Mouse (Mus musculus) embryo, embryonic 10 days (tissue): ENCODE measurements around the gene Dync2h1.
"Not testable (repeated sequence)": the region's sequence is repeated elsewhere in the genome, so short reads cannot be mapped to it uniquely, and the experiment has no call there.

Source experiments
- DNase-seq: peaks from one replicate; pipeline ENCODE4 v3.0.0-alpha.2; 2015; ENCODE audit warnings: low spot score

The Dync2h1 gene

DNA sequence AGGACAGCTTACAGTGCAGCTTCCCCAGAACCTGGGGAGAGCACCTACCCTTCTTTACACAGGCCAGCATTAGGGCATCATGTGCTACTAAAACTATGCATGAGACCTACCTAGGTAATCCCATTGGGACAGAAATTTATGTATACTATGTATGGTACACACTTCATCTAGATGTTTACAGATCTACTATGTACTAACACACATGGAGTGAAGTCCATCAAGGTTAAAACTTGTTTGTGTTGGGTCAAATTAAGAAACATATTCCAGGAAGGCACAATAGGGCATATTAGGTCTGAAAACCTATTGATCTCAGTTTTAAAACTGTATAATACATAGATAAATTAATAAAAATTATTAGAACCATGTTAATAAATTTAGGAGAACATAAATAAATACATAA lies 168.6 kb downstream of the Dync2h1 start:
- no peak for DNase-seq

DNA sequence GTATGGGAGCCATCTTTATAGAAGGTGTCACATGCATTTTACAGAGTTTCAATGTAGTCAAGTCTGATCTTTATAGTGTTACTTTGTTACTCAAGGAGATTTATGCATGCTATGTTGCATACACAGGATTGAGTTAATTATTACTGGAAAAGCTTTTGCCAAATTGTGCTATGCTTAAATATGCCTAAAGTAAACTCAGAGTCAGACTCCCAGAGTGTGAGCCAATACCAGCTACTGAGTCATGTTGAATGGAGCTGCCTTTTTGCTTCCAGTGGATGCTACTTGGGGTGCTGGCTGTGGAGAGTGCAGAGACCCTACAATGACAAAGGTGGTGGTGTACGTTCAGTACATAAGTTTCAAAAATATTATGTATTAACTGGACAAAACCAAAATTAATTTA lies 169.5 kb downstream of the Dync2h1 start:
- DNase-seq: no peak

- DNase-seq: no peak
These were observed 174.5 kb downstream of the Dync2h1 start for GRCm38 (mm10) chr9:7009785-7010184.

- no peak for DNase-seq
These were observed 189.4 kb downstream of the Dync2h1 start for GRCm38 (mm10) chr9:6994865-6995264.

DNA sequence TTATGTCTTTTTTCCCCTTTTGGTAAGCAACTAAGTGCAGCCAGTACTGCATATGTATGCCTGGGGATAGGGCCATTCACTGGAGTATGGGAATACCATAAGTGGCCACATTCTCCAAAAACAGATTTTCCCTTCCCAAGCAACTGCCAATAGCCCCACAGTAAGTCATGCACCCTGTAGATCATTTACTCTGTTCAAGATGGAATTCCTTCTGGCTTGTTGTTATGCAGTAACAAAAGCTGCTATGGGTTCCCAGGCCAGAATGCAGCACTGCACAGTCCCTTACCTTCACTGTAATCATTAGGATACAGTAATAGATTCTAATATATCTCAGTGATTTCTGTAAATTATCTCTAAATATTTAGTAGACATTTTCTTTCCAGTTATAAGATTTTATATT lies 190.0 kb downstream of the Dync2h1 start:
- no peak for DNase-seq

DNA sequence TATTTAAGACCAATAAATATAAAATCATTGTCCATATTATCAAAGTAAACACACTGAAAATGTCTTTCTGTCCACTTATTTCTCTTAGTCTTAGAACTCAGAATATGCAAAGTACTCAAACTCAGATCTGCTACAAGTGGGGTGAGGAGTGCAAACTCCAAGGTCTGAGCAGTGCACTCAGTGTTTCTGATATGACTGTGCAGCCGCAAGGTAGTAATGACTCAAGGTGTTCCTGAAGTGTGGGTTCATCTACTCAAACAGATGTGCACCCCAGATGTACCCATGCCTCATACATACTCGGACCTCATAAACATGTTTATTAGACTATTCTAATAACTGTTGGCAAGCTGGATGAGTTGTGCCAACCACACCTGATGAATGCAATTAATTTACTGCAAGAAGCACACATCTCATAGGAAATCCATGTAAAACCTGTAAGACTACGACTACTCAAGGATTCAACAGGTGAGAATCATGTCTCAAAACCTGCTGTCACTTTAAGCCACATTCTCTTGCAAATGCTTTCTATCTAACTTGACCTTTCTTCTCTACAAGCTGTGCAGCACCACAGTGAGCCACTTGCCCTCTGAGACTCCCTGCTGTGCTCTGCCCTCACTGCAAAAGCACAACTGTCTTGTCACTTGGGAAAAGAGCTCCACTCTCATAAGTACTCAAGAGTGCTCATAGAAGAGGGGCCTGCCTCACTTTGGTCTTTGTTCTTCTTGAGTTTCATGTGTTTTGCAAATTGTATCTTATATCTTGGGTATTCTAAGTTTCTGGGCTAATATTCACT lies 195.2 kb downstream of the Dync2h1 start:
- DNase-seq: no peak

- DNase-seq: no peak
These were observed 198.1 kb downstream of the Dync2h1 start for GRCm38 (mm10) chr9:6986161-6986560.

GRCm38 (mm10) chr9:6969171-6969570 lies 215.1 kb downstream of the Dync2h1 start:
- no peak for DNase-seq

DNA sequence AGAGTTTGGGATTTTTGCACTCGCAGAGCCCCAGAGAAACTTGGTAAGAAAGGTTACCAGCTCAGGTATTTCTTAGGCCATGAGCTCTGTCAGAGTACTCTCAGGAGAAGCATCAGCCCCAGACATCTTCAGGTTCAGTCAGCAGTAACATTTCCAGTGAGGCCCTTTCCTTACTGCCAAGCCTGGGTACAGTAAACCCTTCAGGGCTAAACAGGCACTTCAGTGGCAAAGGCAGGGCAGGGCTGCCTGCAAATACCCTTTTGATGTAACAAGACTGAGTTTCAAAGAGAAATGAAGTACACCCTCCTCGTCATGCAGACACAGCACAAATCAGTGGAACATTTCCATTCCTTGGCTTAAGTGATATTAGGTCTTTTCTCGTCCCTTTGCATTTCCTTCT lies 219.2 kb downstream of the Dync2h1 start:
- DNase-seq: no peak

DNA sequence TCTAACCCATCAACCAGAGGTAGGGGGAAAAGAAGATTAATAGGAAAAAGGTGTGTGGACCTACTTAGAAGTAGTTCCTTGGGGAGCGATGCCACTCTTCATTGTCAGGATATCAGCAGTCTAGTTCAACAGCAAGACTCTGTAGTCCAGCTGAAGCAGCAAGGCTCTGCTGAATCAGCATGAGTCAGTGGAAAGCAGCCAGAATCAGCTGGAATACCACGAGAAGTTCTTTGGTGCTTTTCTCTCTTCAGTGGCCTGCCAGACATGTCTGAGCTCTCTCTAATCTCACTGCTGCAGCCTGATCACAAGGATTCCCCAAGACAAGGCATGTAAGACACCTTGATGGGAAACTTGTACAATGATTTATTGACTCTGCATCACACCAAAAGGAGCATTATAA lies 225.9 kb downstream of the Dync2h1 start:
- no peak for DNase-seq

DNA sequence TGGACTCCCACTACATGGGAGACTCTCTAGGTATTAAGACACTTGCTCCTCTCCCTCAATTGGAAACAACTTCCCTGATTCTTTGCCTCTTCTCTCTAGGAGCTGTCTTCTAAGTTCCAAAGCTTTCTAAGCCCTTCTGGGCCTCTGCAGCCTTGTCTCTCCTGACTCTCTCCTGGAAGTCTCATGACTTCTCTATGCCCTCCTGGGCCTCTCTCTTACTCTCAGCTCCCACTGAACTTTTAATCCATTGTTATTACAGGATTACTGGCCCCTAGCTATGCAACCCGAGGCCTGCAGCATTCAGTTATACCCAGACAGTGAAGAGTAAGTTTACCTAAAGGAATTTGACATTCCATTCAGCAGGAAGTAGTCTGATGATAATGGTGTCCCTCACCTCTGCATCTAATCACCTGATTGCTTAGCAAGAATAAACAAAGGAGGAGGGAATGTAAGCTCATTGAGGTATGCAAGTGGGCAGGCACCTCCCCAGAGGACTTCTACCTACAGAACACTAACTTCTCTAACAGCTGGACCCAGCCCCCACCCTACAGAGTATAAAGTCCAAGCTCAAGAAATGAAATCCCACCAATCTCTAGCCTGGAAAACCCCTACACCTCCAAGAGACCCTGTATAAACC lies 256.7 kb downstream of the Dync2h1 start:
- no peak for DNase-seq

DNA sequence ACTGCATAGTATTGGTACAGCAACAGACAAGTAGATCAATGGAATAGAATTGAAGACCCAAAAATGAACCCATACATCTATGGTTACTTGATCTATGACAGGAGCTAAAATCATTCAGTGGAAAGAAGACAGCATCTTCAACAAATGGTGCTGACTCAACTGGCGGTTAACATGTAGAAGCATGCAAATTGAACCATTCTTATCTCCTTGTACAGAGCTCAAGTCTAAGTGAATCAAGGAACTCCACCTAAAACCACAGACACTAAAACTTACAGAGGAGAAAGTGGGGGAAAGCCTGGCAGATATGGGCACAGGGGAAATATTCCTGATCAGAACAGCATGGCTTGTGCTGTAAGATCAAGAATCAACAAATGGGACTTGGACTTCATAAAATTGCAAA lies 270.8 kb downstream of the Dync2h1 start:
- DNase-seq: no peak

- DNase-seq: not testable (repeated sequence)
These were observed 273.7 kb downstream of the Dync2h1 start for GRCm38 (mm10) chr9:6910537-6910936.

GRCm38 (mm10) chr9:6901620-6902019 lies 282.6 kb downstream of the Dync2h1 start:
- DNase-seq: no peak

DNA sequence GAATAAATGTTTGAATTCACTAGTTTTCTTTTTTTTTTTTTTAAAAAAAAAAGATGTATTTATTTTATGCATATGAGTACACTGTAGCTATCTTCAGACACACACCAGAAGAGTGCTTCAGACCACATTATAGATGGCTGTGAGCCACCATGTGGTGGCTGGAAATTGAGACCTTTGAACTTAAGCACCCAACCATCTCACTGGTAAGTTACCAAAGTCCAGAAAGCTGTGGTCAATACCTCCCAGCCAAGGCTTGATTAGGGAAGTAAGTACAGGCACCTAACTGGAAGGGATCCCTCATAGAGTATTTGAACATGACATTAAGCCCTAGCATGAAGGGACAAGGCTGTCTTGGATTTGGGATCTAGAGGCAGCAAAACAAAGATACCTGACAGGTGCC lies 292.9 kb downstream of the Dync2h1 start:
- no peak for DNase-seq

DNA sequence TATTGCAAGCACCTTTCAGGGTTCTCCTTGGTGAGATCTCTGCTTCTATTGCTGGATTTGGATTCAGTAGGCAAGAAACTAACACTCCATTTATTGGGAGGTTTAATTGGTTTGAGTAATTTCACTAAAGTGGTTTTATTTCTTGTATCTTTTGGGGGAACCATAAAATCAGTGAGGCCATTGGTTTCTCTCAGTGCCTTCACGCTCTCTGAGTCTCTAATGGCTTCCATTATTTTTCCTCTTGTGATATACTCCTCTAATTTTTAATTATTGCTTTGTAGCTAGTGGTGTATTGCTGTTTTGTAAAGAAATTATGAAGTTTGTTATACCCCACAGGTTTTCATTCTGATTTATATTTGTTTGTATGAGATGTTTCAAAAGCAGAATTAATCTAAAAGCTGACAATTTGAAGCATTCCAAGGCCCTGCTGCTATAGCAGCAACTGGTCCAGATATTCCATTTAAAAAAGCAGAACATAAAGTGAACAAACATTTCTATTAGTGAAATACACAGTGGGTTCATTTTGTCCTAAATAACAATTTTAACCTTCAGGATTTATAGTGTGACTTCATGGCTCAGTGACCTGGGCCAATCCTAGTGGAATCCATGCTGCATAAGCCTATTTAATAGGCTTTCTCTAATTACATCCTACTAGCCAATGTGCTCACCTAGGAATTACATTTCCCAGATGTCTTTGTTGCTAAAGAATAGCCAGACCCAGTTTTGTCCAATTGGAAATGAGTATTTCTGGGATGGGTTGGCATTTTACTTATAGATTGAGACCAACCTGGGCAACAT lies 302.9 kb downstream of the Dync2h1 start:
- DNase-seq: no peak
